Mouse (Mus musculus): ENCODE measurements around the gene Ufsp1. TPM values are rescaled to one million over a fixed set of nuclear protein-coding genes. Genes with fewer than 3 reads are reported as not detected.
A peak's percentile ranks its signal among the peaks of the same experiment; 100 is the strongest.

Gene Ufsp1
- total and polyA plus RNA-seq, 3 experiments, result 8.1 to 12.8 (median 8.8) TPM

- Histone ChIP-seq H3K79me2 (replicated peaks; ENCODE audit: control insufficient read depth, insufficient read depth, low read length) (no peaks in the 10 kb centered on the region), H3K4me1 (ENCODE audit: control insufficient read depth, insufficient read depth, low read length) (peaks cover 11% of the 10 kb centered on the region), H3K27me3 (ENCODE audit: control insufficient read depth, insufficient read depth, low read length) (no peaks in the 10 kb centered on the region), H3K9ac (ENCODE audit: low read depth, low read length) (no peak overlapping the region), H3K4me3 (no peak overlapping the region), H3K27ac (no peak overlapping the region), H3K36me3 (ENCODE audit: control insufficient read depth, insufficient read depth, low read length) (no peaks in the 10 kb centered on the region)
- DNase-seq, result no peak
- peak; percentile 23; the same call in 1 of the 2 replicates for TF ChIP-seq CTCF (IDR thresholded peaks at IDR 0.05)
- TF ChIP-seq EP300 (IDR thresholded peaks at IDR 0.05; ENCODE audit: insufficient read depth, low read depth, low read length), result no peak
- no peak for TF ChIP-seq POLR2A (IDR thresholded peaks at IDR 0.05; ENCODE audit: insufficient read depth, low read depth, low read length)
- intact Hi-C loops (cut with DNase I), result loop anchor here (10.0 kb wide), 1 partner anchor 379 kb away; the partner anchor contains the start of gene Cldn15
Observed at GRCm38 (mm10) chr5:137343869-137344268, 49.4 kb downstream of the Ufsp1 start.

Small RNA genes lying within 50 kb of the gene (microRNA-seq; reads per million reads assigned to microRNA genes)
- gene Mir7036 (0.56 to 0.77 reads per million in 2 experiments), gene Mir8116 (0.77 to 2.2 reads per million in 2 experiments)

Other genes with a start within 250 kb of the Ufsp1 start
- gene Ap1s1, start 248.5 kb upstream of the Ufsp1 start, total RNA-seq (2021), result 10 to 100 TPM; 33.9 to 36.8 TPM
- 23.4 and 38.6 TPM in 2 replicates for gene Ap1s1, start 248.5 kb upstream of the Ufsp1 start, polyA plus RNA-seq (2012; rRNA removed)
- gene Serpine1, start 222.4 kb upstream of the Ufsp1 start, total RNA-seq (2021), result 10 to 100 TPM; 24.0 to 29.6 TPM
- 21.9 and 41.8 TPM in 2 replicates for gene Serpine1, start 222.4 kb upstream of the Ufsp1 start, polyA plus RNA-seq (2012; rRNA removed)
- 10 to 100 TPM; 19.0 to 22.2 TPM for gene Trim56, start 178.4 kb upstream of the Ufsp1 start, total RNA-seq (2021)
- gene Trim56, start 178.4 kb upstream of the Ufsp1 start, polyA plus RNA-seq (2012; rRNA removed), result 6.9 and 7.5 TPM in 2 replicates
- gene Muc3, start 145.3 kb upstream of the Ufsp1 start, total RNA-seq (2021), result not detected
- not detected in 2 replicates for gene Muc3, start 145.3 kb upstream of the Ufsp1 start, polyA plus RNA-seq (2012; rRNA removed)
- gene Muc3a, start 82.2 kb upstream of the Ufsp1 start, total RNA-seq (2021), result under 1 TPM; 0.16 to 0.37 TPM
- gene Muc3a, start 82.2 kb upstream of the Ufsp1 start, polyA plus RNA-seq (2012; rRNA removed), result 0.53 and 0.90 TPM in 2 replicates
- 1 to 10 TPM; 1.5 to 2.2 TPM for gene Ache, start 7.1 kb upstream of the Ufsp1 start, total RNA-seq (2021)
- 3.5 and 4.9 TPM in 2 replicates for gene Ache, start 7.1 kb upstream of the Ufsp1 start, polyA plus RNA-seq (2012; rRNA removed)
- 10 to 100 TPM; 60.5 to 66.4 TPM for gene Srrt, start 13.0 kb downstream of the Ufsp1 start, total RNA-seq (2021)
- gene Srrt, start 13.0 kb downstream of the Ufsp1 start, polyA plus RNA-seq (2012; rRNA removed), result 63.9 and 74.2 TPM in 2 replicates
- 10 to 100 TPM; 12.5 to 13.6 TPM for gene Trip6, start 19.8 kb downstream of the Ufsp1 start, total RNA-seq (2021)
- 23.5 and 24.2 TPM in 2 replicates for gene Trip6, start 19.8 kb downstream of the Ufsp1 start, polyA plus RNA-seq (2012; rRNA removed)
- gene Slc12a9, start 39.0 kb downstream of the Ufsp1 start, total RNA-seq (2021), result 1 to 10 TPM; 1.7 to 2.2 TPM
- gene Slc12a9, start 39.0 kb downstream of the Ufsp1 start, polyA plus RNA-seq (2012; rRNA removed), result 6.0 and 8.9 TPM in 2 replicates
- gene Ephb4, start 55.5 kb downstream of the Ufsp1 start, total RNA-seq (2021), result 10 to 100 TPM; 45.9 to 53.9 TPM
- gene Ephb4, start 55.5 kb downstream of the Ufsp1 start, polyA plus RNA-seq (2012; rRNA removed), result 35.2 and 51.8 TPM in 2 replicates
- gene Zan, start 182.4 kb downstream of the Ufsp1 start, total RNA-seq (2021), result not detected
- under 0.01 and 0.02 TPM in 2 replicates for gene Zan, start 182.4 kb downstream of the Ufsp1 start, polyA plus RNA-seq (2012; rRNA removed)
- 10 to 100 TPM; 13.4 to 13.9 TPM for gene Pop7, start 207.9 kb downstream of the Ufsp1 start, total RNA-seq (2021)
- gene Pop7, start 207.9 kb downstream of the Ufsp1 start, polyA plus RNA-seq (2012; rRNA removed), result 22.7 and 25.6 TPM in 2 replicates
- gene Gigyf1, start 223.9 kb downstream of the Ufsp1 start, total RNA-seq (2021), result 10 to 100 TPM; 24.4 to 29.1 TPM
- gene Gigyf1, start 223.9 kb downstream of the Ufsp1 start, polyA plus RNA-seq (2012; rRNA removed), result 19.6 and 21.0 TPM in 2 replicates
- gene Epo, start 238.6 kb downstream of the Ufsp1 start, total RNA-seq (2021), result not detected
- gene Epo, start 238.6 kb downstream of the Ufsp1 start, polyA plus RNA-seq (2012; rRNA removed), result not detected in 2 replicates
- gene Gnb2, start 238.9 kb downstream of the Ufsp1 start, total RNA-seq (2021), result 100 to 1,000 TPM; 222 to 249 TPM
- gene Gnb2, start 238.9 kb downstream of the Ufsp1 start, polyA plus RNA-seq (2012; rRNA removed), result 395 and 448 TPM in 2 replicates